Mouse (Mus musculus) midbrain, postnatal 0 days (tissue): ENCODE results near the gene Barx2. TPM values are rescaled to one million over a fixed set of nuclear protein-coding genes. Genes with fewer than 3 reads are reported as not detected.

Source experiments
- ATAC-seq: fragments of 200-750 bp; cut with Nextera tagmentation; 2 replicates; pipeline ENCODE4 v1.8.0; 2017; ENCODE audit warnings: moderate number of reproducible peaks, mild to moderate bottlenecking, moderate TSS enrichment, moderate library complexity; ENCODE audit not compliant: low FRiP score
- DNase-seq: peaks from one replicate; pipeline ENCODE4 v3.0.0-alpha.2; 2015; ENCODE audit warnings: low spot score
- H3K27ac ChIP-seq: fragments of 300-500 bp; sonication (generic); 2 replicates; pipeline ENCODE4 v1.5.1; 2014; ENCODE audit warnings: low read depth, mild to moderate bottlenecking, low read length, mixed read lengths
- H3K27me3 ChIP-seq: fragments of 300-500 bp; sonication (generic); 2 replicates; pipeline ENCODE4 v1.6.1; 2014; ENCODE audit warnings: low read length, control low read depth, mixed read lengths; ENCODE audit not compliant: insufficient read depth
- H3K36me3 ChIP-seq: fragments of 300-500 bp; sonication (generic); 2 replicates; pipeline ENCODE4 v1.6.1; 2014; ENCODE audit warnings: low read length, control low read depth, mixed read lengths; ENCODE audit not compliant: insufficient read depth
- H3K4me1 ChIP-seq: fragments of 300-500 bp; sonication (generic); 2 replicates; pipeline ENCODE4 v1.6.1; 2014; ENCODE audit warnings: mild to moderate bottlenecking, control low read depth, antibody characterized with exemption, low read length, mixed read lengths; ENCODE audit not compliant: insufficient read depth
- H3K4me2 ChIP-seq: fragments of 300-500 bp; sonication (generic); 2 replicates; pipeline ENCODE4 v1.6.1; 2014; ENCODE audit warnings: low read depth, mild to moderate bottlenecking, low read length, mixed read lengths; ENCODE audit not compliant: poor library complexity, severe bottlenecking
- H3K4me3 ChIP-seq: fragments of 300-500 bp; sonication (generic); 2 replicates; pipeline ENCODE4 v1.5.1; 2014; ENCODE audit warnings: low read depth, mild to moderate bottlenecking, low read length, moderate library complexity
- H3K9ac ChIP-seq: fragments of 300-500 bp; sonication (generic); replicated peaks from 2 replicates; pipeline ENCODE4 v1.6.1; 2014; ENCODE audit warnings: mild to moderate bottlenecking, low read length, moderate library complexity, mixed read lengths; ENCODE audit not compliant: poor library complexity, severe bottlenecking
- H3K9me3 ChIP-seq: fragments of 300-500 bp; sonication (generic); 2 replicates; pipeline ENCODE4 v1.6.1; 2016; ENCODE audit warnings: low read length, control low read depth
- CTCF ChIP-seq: IDR thresholded peaks from 2 replicates; pipeline ENCODE4 v1.5.1; 2016; ENCODE audit warnings: antibody characterized with exemption, mild to moderate bottlenecking
- WGBS: fragments of 180-500 bp; shearing (Covaris S2); extraction: QIAGEN DNeasy Blood & Tissue Kit; methylation state at CpG from one replicate; pipeline ENCODE4 v1.1.7; 2014; 5-methylcytosine and 5-hydroxymethylcytosine counted together
- polyA plus RNA-seq: library from polyadenylated mRNA; unstranded; fragments of >200 nt; fragmentation: Nextera tagmentation; extraction: Ambion mirVana; gene quantifications from 2 replicates; pipeline ENCODE4 v1.2.1, GENCODE M21; 2015
- total RNA-seq: library from RNA; depleted of rRNA; stranded (reverse); fragments of >200 nt; gene quantifications from 2 replicates; pipeline ENCODE4 v1.2.3, GENCODE M21; 2014

The Barx2 gene
- total and polyA plus RNA-seq, 2 experiments from 2014 or later = 0.27 to 2.9 TPM

DNA sequence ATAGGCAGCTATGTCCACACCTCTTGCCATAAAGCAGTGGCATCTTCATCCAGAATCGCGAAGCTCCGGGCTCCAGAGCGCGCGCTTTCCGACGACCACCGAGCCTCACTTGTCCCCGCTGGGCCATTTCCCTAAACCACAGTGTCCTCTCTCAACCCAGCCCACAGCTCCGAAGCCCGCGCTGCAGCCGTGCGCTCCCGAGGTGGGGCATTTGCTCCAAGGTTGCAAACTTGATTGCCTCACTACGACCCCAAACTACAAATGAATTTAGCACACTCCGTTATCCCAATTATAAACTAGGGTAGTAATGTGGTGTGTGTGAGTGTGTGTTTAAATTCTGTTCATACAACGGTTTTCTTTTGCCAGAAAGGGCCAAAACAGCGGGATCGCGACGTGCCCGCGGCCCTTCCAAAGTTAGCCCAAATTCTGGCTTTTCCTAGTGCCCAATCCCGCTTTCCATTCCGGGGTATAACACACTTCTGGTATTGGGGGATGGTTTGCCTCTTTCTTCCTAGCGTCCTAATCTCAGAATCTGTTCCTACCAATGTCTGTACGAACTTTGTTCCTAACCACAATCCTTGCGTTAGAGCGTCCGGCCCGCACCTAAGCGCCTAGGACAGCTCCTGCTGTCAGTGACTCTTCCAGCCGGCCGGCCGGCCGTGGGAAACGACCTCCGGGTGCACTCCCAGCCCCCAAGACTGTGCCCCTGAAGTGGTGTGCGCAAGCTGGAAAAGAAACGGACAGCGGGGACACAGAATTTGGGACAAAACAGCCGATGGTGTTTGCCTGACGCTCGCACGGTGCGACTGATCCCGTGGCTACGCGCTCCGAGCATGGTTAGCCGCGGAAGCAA lies 703 bp upstream of the Barx2 start:
- under 1% methylated on average over 54 of the region's 54 CpGs for WGBS
- Histone ChIP-seq H3K9ac (peak overlapping the region; percentile 48; the same call in 1 of the 2 replicates), H3K4me3 (peak overlapping the region; percentile 47), H3K36me3 (no peaks in the 10 kb centered on the region), H3K4me2 (peak overlapping the region; percentile 99), H3K27me3 (peaks cover 77% of the 10 kb centered on the region), H3K9me3 (no peaks in the 10 kb centered on the region), H3K4me1 (peaks cover 3% of the 10 kb centered on the region; the same call in 1 of the 2 replicates), H3K27ac (no peak overlapping the region)
- no peak for DNase-seq
- ATAC-seq = no peak
- no peak for TF ChIP-seq CTCF

DNA sequence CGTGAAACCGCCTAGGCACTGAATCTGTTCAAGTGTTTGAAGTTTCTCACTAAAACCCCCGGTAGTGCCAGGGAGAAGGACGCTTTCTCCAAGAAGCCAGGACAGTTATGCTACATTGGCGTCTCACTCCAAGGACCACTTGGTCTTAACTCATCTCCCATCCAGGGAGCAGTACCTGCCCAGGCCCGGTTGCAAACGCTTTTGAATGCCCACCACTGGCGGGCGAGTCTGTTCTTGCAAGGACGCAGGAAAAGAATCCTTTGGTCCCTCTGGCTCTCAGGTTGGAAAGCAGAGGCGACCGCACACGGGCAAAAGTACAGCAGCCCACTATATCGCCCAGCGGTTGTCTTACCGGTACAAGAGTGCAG lies 725 bp downstream of the Barx2 start:
- H3K27me3 ChIP-seq = peaks cover 70% of the 10 kb centered on the region
- no peak for ATAC-seq
- no peaks in the 10 kb centered on the region for H3K36me3 ChIP-seq
- 3% methylated on average over 16 of the region's 16 CpGs for WGBS
- peak overlapping the region; percentile 47 for H3K4me3 ChIP-seq
- no peak for DNase-seq
- H3K9ac ChIP-seq = no peak overlapping the region
- no peak for TF ChIP-seq CTCF
- no peak overlapping the region for H3K27ac ChIP-seq
- no peaks in the 10 kb centered on the region for H3K9me3 ChIP-seq
- H3K4me2 ChIP-seq = peak overlapping the region; percentile 99
- peaks cover 3% of the 10 kb centered on the region; the same call in 1 of the 2 replicates for H3K4me1 ChIP-seq

DNA sequence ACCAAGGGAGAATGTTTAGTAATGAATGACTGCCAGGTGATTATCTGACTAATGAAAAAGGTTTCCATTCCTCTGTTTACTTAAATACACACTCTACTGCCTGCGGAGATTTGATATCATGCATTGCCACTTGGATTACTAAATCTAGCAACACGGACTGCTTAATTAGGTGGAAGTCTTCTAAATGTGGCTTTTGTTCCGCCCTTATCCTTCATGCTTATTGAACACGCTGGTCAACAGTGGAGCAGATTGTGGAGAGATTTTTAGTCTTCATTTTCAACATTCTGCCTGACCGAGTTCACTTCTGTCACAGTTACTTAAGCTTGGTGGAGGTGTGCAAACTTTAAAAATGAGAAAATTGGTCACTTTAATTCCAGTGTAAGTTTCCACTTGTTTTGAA lies 3.0 kb downstream of the Barx2 start:
- ATAC-seq = no peak
- WGBS = 35% methylated on average over 5 of the region's 5 CpGs

DNA sequence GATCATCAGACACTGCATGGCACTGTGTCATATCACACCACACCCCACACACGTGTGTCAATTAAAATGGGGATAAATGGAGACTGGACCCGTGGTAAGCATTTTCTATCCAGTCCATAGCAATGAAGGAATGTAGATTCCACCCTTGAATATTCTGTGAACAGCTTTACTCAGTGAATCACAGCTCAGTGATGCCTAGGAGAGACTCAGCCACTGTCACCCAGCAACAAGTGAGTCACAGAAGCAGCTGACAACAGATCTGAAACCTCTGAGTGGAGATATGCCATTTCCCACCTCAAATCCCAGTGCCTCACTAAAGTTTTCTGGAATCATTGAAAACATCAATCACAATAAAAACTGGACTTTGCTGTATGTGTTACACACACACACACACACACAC lies 11.5 kb downstream of the Barx2 start:
- no peak for DNase-seq

More for the DNA sequence above, 3.0 kb downstream of the Barx2 start:
- TF ChIP-seq CTCF = no peak
- no peaks in the 10 kb centered on the region for H3K9me3 ChIP-seq
- H3K27me3 ChIP-seq = peaks cover 48% of the 10 kb centered on the region
- H3K27ac ChIP-seq = no peak overlapping the region
- peaks cover 3% of the 10 kb centered on the region; the same call in 1 of the 2 replicates for H3K4me1 ChIP-seq
- no peak for DNase-seq
- H3K4me3 ChIP-seq = no peak overlapping the region
- no peak overlapping the region for H3K4me2 ChIP-seq
- H3K36me3 ChIP-seq = no peaks in the 10 kb centered on the region
- H3K9ac ChIP-seq = no peak overlapping the region

DNA sequence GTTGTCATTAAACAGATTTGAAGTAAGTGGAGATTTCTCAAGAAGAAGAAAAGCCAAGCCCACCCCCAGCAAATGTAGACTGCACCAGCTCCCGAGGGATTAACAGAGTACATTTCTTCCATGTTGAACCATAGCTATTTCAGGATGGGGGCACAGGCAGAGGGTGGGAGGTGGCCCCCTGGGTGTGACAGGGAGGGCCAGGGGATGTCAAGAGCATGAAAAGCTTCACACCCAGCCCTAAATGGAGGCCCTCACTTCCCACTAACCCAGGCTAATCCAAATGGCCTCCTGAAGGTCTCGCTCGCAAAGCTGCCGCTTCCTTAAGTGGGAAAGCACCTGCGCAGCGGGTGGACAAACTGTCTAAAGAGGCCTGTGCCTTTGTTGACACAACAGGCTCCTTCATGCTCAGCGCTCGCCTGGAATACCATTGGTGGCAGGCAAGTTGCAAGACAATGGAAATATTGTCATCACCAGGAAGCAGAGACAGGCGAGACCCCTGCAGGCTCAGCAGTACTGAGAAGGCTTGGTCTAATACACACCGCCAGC lies 18.4 kb downstream of the Barx2 start:
- Histone ChIP-seq H3K36me3 (no peaks in the 10 kb centered on the region), H3K4me3 (no peak overlapping the region), H3K27ac (no peak overlapping the region), H3K9ac (no peak overlapping the region), H3K4me1 (no peaks in the 10 kb centered on the region), H3K9me3 (no peaks in the 10 kb centered on the region), H3K27me3 (no peaks in the 10 kb centered on the region), H3K4me2 (no peak overlapping the region)
- no peak for TF ChIP-seq CTCF
- WGBS = 35% methylated on average over 10 of the region's 10 CpGs
- ATAC-seq (no peak), DNase-seq (no peak)

More for the DNA sequence above, 11.5 kb downstream of the Barx2 start:
- H3K4me3 ChIP-seq = no peak overlapping the region
- H3K36me3 ChIP-seq = no peaks in the 10 kb centered on the region
- no peak overlapping the region for H3K4me2 ChIP-seq
- no peak for TF ChIP-seq CTCF
- no peaks in the 10 kb centered on the region for H3K27me3 ChIP-seq
- WGBS = 83% methylated on average over 2 of the region's 2 CpGs
- H3K4me1 ChIP-seq = no peaks in the 10 kb centered on the region
- H3K9me3 ChIP-seq = no peaks in the 10 kb centered on the region
- no peak overlapping the region for H3K27ac ChIP-seq
- ATAC-seq = no peak
- H3K9ac ChIP-seq = no peak overlapping the region

DNA sequence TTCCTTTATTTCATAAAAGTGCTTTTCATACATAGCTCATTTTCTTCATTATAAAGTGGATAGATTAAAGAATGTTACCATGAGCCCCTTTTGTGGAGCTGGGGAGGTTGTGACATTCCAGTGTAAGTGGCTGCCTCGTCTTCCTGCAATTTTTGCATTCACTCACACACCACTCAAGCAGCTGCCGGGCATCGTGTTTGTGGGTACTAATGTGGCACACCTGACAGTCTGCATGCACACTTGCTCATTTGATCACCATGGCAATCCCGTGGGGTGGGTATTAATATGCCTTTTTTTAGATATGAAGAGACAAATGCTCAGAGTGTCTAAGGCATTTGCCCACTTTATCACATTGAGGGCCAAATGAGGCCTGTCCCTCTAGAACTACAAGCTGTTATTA lies 24.9 kb downstream of the Barx2 start:
- TF ChIP-seq CTCF = no peak
- Histone ChIP-seq H3K9ac (no peak overlapping the region), H3K4me2 (no peak overlapping the region), H3K9me3 (no peaks in the 10 kb centered on the region), H3K4me1 (no peaks in the 10 kb centered on the region), H3K27ac (no peak overlapping the region), H3K36me3 (no peaks in the 10 kb centered on the region), H3K4me3 (no peak overlapping the region), H3K27me3 (no peaks in the 10 kb centered on the region)
- no peak for ATAC-seq
- no peak for DNase-seq
- 75% methylated on average over 4 of the region's 4 CpGs for WGBS
